Mouse (Mus musculus): Measurements from ENCODE around the gene Fam166b.

The Fam166b gene

GRCm38 (mm10) chr4:43428180-43428861 lies 613 bp downstream of the Fam166b start:
- no peak for DNase-seq (ENCODE audit: low spot score)

DNA sequence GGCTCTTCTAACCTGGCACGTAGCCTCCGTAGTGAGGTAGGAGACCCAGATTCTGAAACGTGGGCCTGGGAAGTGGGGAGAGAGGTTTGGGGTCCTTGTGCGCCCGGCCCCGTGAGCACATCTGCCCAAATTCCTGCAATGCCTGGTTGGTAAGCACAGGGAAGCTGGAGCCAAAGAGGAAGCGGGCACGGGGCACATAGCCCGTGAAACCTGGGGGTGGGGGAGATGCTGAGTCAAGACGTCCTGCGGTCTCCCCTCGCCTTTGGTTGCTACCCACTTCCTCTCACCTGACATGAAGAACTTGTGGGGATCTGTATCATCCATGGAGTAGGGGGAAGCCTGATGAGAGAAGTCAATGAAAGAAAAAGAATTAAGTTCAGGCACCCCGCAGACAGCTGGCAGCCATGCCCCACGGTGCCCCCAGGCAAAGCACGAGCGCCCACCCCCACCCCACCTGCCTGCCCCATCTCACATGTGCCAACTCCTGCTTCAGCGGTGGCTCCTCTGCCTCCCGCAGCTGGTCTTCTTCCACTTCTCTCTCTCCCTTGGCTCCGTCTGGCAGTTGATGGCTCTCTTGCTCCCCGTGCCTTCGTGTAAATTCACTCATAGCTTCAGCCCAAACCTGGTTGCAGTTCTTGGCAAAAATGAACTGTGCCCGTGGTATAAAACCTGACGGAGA lies 1.3 kb downstream of the Fam166b start:
- DNase-seq (ENCODE audit: low spot score) = peak; percentile 82

DNA sequence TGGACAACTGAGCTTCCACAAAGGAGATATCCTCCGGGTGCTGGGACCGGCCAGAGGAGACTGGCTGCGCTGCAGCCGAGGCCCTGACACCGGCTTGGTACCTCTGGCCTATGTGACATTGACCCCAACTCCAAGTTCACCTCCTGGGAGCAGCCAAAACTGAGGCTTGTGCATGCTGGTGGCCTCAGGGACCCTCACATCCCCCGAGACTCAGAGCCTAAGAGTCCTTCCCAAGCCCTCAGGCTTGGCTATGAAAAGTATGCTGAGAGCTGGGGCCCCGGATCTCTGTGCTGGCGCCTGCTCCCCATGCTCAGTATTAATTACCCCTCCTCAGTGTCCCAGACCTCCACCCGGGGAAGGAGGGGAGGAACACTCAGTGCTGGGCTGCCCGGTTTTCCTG lies 2.4 kb downstream of the Fam166b start:
- DNase-seq (ENCODE audit: low spot score) = no peak

- DNase-seq (ENCODE audit: low spot score) = no peak
Measured at GRCm38 (mm10) chr4:43425648-43426380, 3.1 kb downstream of the Fam166b start.

- DNase-seq (ENCODE audit: low spot score) = no peak
Measured at GRCm38 (mm10) chr4:43425197-43425596, 3.7 kb downstream of the Fam166b start.

GRCm38 (mm10) chr4:43424072-43424471 lies 4.9 kb downstream of the Fam166b start:
- DNase-seq (ENCODE audit: low spot score) = no peak

- DNase-seq (ENCODE audit: low spot score) = no peak
Measured at GRCm38 (mm10) chr4:43423267-43423934, 5.5 kb downstream of the Fam166b start.

- DNase-seq (ENCODE audit: low spot score) = no peak
Measured at GRCm38 (mm10) chr4:43421632-43422240, 7.2 kb downstream of the Fam166b start.

GRCm38 (mm10) chr4:43420305-43420704 lies 8.6 kb downstream of the Fam166b start:
- DNase-seq (ENCODE audit: low spot score) = peak; percentile 47

DNA sequence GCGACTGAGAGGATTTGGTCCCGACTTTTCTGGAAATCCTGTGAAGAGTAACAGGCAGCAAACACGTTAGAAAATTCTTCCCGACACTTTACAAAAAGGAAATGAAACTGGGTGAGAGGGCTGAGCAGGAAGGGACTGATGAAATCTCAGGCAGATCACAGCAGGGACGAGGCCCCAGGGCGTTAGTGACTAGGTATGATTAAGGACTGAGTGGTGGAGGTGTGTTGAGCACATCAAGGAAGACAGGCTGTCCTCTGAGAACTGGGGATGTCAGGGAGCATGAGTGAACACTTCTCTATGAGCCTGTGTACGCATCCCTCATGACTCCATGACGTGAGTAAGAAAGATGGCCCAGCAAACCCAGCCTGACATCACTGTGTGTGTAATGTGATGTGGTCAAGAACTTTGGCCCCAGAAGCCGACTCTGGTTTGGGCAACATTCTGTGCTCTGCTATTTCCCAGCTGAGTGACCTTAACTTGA lies 9.1 kb downstream of the Fam166b start:
- no peak for DNase-seq (ENCODE audit: low spot score)

DNA sequence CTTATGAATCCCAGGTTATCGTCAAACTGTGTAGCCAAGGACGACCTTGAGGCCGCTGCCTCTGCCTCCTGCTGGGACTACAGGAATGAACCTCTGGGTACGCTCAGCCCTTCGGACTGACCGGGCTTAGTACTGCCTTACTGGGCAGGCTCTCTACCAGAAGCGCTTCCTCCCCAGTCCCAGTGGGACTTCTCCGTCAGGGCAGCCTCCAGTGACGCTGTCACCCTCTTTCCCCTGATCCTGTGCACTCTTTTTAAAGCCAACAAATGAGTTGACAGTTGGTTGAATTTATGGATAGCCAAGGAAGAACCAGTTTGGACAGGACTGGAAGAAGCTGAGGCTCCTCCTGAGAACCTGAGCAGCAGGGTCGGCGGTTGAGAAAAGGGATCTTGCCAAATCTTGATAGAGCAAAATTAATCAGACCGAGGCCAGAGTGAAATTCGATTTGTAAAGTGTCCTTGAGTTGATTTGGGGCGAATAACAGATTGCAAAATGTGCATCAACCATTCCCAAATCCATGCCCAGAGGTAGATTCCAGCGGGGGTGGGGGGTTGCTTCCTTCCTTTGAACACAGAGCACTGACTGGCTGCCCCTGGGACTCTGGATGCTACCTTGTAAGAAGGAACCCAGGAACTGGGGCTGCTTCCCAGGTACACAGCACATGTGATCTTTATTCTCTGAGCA lies 9.8 kb downstream of the Fam166b start:
- DNase-seq (ENCODE audit: low spot score) = no peak

- no peak for DNase-seq (ENCODE audit: low spot score)
Measured at GRCm38 (mm10) chr4:43418450-43418849, 10.5 kb downstream of the Fam166b start.

- no peak for DNase-seq (ENCODE audit: low spot score)
Measured at GRCm38 (mm10) chr4:43417269-43418062, 11.5 kb downstream of the Fam166b start.

GRCm38 (mm10) chr4:43416071-43416490 lies 12.9 kb downstream of the Fam166b start:
- no peak for DNase-seq (ENCODE audit: low spot score)

GRCm38 (mm10) chr4:43415221-43416070 lies 13.5 kb downstream of the Fam166b start:
- no peak for DNase-seq (ENCODE audit: low spot score)

DNA sequence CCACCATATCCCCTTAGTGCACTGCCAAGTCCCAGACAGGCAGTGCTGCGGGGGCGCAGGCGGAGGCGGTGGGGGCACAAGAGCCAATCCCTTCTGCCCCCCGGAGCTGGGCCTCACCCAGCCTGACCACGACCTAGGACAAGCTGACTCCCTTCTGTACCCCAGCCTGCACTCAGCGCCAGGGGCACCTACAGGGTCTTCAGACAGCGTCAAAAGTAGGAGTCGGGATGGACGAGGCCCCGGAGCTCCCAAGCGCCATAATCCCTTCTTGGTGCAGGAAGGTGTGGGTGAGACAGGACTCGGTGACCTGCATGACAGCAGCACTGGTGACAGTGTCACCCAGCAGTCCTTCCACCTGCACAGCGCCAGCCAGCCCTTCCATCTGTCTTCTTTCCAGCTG lies 14.2 kb downstream of the Fam166b start:
- no peak for DNase-seq (ENCODE audit: low spot score)

GRCm38 (mm10) chr4:43407071-43407920 lies 21.6 kb downstream of the Fam166b start:
- no peak for DNase-seq (ENCODE audit: low spot score)

DNA sequence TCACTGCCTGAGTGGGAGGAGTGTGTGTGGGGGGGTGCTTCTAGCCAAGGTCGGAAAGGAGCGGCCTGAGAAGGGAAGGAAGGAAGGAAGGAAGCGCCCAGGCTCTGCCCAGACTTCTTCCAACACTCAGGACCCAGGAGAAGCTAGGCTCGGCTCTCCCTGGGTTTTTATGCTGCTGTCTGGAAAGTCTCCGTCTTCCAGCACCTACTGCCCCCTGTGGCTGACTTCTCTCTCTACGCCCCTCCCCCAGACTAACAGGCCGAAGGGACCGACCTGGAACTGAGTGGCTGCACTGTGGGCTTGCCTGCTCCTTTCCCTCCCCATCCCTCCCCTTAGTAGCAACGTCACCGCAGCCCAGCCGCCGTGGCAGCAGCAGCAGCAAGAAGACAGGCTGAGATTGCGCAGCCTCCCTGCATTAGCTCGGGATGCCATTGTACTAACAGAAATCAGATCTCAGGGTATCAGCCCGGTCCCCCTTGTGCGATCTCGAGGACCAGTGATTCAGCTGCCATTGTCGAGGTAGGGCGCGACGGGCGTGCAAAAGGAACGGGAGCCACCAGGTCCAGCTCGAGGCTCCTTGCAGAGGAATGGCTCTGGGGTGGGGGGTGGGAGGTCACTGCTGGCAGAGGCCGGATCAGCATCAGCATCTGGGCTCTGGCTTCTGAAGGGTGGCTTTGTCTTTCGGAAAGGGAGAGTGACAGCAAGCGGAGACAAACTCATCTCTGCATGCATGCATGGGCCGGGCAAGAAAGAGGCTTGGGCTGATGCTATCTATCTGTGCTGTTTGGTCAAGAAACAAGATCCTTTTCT lies 22.6 kb downstream of the Fam166b start:
- DNase-seq (ENCODE audit: low spot score) = no peak
